Mouse (Mus musculus) kidney, embryonic 14.5 days (tissue): ENCODE results near the gene Herc2. TPM values are rescaled to one million over a fixed set of nuclear protein-coding genes. Genes with fewer than 3 reads are reported as not detected.

Experiments used
- ATAC-seq: fragments of 200-750 bp; cut with Nextera tagmentation; 2 replicates; pipeline ENCODE4 v1.8.0; 2017; ENCODE audit warnings: moderate number of reproducible peaks, mild to moderate bottlenecking, moderate TSS enrichment, moderate library complexity; ENCODE audit not compliant: low FRiP score, low TSS enrichment
- H3K27ac ChIP-seq: fragments of 300-500 bp; sonication (generic); 2 replicates; pipeline ENCODE4 v1.5.1; 2014; ENCODE audit warnings: low read depth, mild to moderate bottlenecking, low read length, moderate library complexity, mixed read lengths
- H3K27me3 ChIP-seq: fragments of 300-500 bp; sonication (generic); 2 replicates; pipeline ENCODE4 v1.6.1; 2014; ENCODE audit warnings: mild to moderate bottlenecking, low read length; ENCODE audit not compliant: control insufficient read depth, insufficient read depth
- H3K36me3 ChIP-seq: fragments of 300-500 bp; sonication (generic); 2 replicates; pipeline ENCODE4 v1.6.1; 2014; ENCODE audit warnings: low read length, mixed read lengths; ENCODE audit not compliant: control insufficient read depth, insufficient read depth
- H3K4me1 ChIP-seq: fragments of 300-500 bp; sonication (generic); 2 replicates; pipeline ENCODE4 v1.6.1; 2014; ENCODE audit warnings: low read length, mixed read lengths; ENCODE audit not compliant: control insufficient read depth, insufficient read depth
- H3K4me2 ChIP-seq: fragments of 300-500 bp; sonication (generic); replicated peaks from 2 replicates; pipeline ENCODE4 v1.6.1; 2014; ENCODE audit warnings: low read depth, mild to moderate bottlenecking, low read length
- H3K4me3 ChIP-seq: fragments of 300-500 bp; sonication (generic); 2 replicates; pipeline ENCODE4 v1.5.1; 2014; ENCODE audit warnings: mild to moderate bottlenecking, low read length
- H3K9ac ChIP-seq: fragments of 300-500 bp; sonication (generic); 2 replicates; pipeline ENCODE4 v1.6.1; 2014; ENCODE audit warnings: low read depth, mild to moderate bottlenecking, low read length, moderate library complexity
- H3K9me3 ChIP-seq: fragments of 300-500 bp; sonication (generic); 2 replicates; pipeline ENCODE4 v1.6.1; 2016; ENCODE audit warnings: low read length; ENCODE audit not compliant: control insufficient read depth
- WGBS: fragments of 180-500 bp; shearing (Covaris S2); extraction: QIAGEN DNeasy Blood & Tissue Kit; methylation state at CpG from one replicate; pipeline ENCODE4 v1.1.7; 2014; 5-methylcytosine and 5-hydroxymethylcytosine counted together
- polyA plus RNA-seq: library from polyadenylated mRNA; unstranded; fragments of >200 nt; fragmentation: Nextera tagmentation; extraction: Ambion mirVana; gene quantifications from 2 replicates; pipeline ENCODE4 v1.2.1, GENCODE M21; 2014

Gene Herc2
- polyA plus RNA-seq, 1 experiment from 2014 or later, result 27.9 TPM

DNA sequence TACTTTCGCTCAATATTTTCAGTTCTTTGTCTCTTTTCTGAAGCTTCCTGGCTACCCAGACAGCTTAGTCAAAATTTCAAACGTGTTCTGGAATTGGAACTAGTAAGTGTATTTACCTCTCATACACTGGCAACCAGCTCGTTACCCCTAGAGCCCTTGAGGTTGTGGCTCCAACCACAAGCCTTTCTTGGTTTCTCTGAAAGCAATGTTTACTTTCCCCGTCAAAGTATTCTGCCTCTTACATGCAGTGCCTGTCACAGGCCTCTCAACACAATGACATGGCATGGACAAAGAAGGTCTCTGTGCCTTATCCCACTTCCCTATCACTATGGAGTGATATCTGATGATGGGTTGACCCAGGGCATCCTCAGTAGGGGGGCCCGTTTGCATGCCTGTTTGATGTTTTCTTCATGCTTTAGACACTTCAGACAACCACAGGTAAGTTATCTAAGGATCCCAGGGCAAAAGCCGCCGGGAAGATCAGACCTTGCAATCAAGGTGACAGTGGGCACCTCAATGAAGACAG is 31.5 kb upstream of the Herc2 start:
- H3K9me3 ChIP-seq, result no peaks in the 10 kb centered on the region
- no peaks in the 10 kb centered on the region for H3K4me1 ChIP-seq
- H3K4me3 ChIP-seq, result peak overlapping the region; percentile 71
- H3K27me3 ChIP-seq, result no peaks in the 10 kb centered on the region
- H3K4me2 ChIP-seq, result peak overlapping the region; percentile 70
- peak overlapping the region; percentile 70; the same call in 1 of the 2 replicates for H3K9ac ChIP-seq
- H3K36me3 ChIP-seq, result no peaks in the 10 kb centered on the region
- no peak overlapping the region for H3K27ac ChIP-seq
- ATAC-seq, result peak; percentile 4; the same call in 1 of the 2 replicates
- WGBS, result 61% methylated on average over 7 of the region's 7 CpGs

DNA sequence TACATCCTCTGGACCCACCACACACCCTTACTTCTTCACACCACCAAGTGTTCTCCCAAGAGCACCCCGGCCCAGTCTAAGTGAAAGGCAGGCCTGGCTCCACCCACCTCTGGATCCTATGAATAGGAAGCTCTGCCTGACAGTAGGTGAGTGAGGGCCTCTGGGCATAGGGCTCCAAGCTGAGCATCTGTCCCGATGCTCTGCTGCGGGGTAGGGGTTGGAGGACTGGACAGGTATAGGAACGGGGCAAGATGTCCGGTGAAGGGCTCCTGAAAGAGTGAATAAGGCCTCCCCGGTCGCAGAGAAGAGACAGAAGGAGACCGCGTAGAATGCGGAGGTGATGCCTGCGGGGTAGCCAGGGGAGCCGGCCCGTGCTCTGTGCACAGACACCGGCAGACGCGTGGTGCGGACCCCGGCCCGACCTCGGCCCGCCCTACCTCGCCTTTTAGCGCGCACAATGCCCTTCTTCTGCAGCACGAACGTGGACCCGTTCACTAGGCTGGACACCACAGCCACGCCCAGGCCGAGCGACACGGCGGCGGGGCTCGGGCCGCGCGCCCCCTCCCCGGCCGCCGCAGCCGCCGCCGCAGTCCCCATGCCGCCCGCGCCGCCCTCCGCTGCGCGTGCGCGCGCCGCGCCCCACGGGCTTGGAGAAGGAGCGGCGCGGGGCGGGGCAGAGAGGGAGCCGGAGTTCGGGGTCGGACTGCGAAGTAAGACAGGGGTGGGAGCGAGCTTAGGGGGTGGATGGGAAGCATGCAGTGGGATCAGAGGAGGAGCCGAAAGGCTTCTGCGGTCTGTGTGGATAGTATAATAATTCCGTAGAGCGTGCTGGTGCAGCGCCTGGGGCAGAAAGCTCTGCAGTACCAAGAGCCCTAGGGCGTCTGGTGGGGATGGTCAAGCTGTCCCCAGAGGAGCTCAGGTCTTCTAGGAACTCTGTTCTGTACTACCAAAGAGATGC is 30.7 kb upstream of the Herc2 start:
- ATAC-seq, result peak; percentile 96
- Histone ChIP-seq H3K4me2 (peak overlapping the region; percentile 70), H3K27me3 (no peaks in the 10 kb centered on the region), H3K36me3 (no peaks in the 10 kb centered on the region), H3K4me1 (no peaks in the 10 kb centered on the region), H3K4me3 (peak overlapping the region; percentile 71), H3K9me3 (no peaks in the 10 kb centered on the region), H3K9ac (peak overlapping the region; percentile 70), H3K27ac (no peak overlapping the region)
- WGBS, result under 1% methylated on average over 56 of the region's 71 CpGs

DNA sequence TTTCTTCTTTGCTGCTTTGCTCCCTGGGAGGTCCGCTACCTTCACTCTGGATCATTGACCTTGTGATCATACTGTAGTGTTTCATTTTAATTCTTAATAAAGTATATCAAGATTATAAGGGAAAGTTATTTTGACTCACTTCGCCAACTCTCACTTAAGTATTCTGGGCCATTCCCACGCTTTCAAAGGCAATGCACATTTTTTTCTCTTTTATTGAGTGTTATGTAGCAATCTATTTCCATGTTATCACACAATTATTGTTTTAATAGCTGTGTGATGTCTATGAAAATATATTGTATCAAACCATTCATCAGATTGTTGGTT is 30.1 kb upstream of the Herc2 start, which contains the start of gene Nipa1:
Gene Nipa1 (minus strand): TSS at position 25 of the 324 bp plus-strand sequence.
- Histone ChIP-seq H3K36me3 (no peaks in the 10 kb centered on the region), H3K27me3 (no peaks in the 10 kb centered on the region), H3K4me1 (no peaks in the 10 kb centered on the region), H3K9me3 (no peaks in the 10 kb centered on the region), H3K4me2 (peak within 1 kb of the TSS; percentile 70), H3K9ac (peak within 1 kb of the TSS; percentile 70), H3K27ac (no peak within 1 kb of the TSS), H3K4me3 (peak within 1 kb of the TSS; percentile 71)
- WGBS, result 58% methylated on average over 3 of the region's 3 CpGs
- no peak for ATAC-seq

DNA sequence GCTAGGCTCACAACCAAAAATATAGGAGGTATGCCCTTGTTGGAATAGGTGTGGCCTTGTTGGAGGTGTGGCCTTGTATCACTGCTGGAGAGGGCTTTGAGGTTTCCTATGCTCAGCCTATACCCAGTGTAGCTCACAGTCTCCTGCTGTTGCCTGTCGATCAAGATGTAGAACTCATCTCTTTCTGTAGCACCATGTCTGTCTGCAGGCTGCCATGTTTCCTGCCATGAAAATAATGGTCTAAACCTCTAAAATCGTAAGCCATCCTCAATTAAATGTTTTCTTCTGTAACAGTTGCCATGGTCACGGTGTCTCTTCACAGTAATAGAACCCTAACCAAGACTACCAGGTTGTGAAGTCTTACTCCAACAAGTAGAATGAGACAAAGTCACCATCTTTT is 26.4 kb upstream of the Herc2 start:
- Histone ChIP-seq H3K36me3 (no peaks in the 10 kb centered on the region), H3K27me3 (no peaks in the 10 kb centered on the region), H3K4me1 (no peaks in the 10 kb centered on the region), H3K27ac (no peak overlapping the region), H3K4me3 (no peak overlapping the region), H3K4me2 (no peak overlapping the region), H3K9me3 (no peaks in the 10 kb centered on the region), H3K9ac (no peak overlapping the region)
- 91% methylated on average over 3 of the region's 3 CpGs for WGBS
- ATAC-seq, result no peak

DNA sequence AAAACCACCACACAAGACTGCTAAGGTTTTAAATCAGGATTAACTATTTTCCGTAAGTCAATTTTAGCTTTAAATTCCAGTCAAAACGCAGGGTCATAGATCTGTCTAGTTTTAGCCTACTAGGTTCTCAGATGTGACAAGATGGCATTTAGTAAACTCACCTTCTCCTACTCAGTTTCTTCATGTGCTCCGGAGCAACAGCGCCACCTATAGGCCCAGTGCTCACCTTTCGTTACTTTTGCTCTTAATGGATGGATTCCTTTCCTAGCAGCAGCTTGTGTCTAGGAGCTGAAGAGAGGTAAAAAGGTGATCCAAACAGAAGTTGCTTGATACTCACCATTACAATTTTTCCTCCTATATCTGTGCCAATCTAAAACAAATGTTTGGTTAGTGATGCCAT is 7.6 kb upstream of the Herc2 start:
- no peaks in the 10 kb centered on the region for H3K36me3 ChIP-seq
- H3K9me3 ChIP-seq, result no peaks in the 10 kb centered on the region
- peak; percentile 28; the same call in 1 of the 2 replicates for ATAC-seq
- H3K4me3 ChIP-seq, result no peak overlapping the region
- H3K27me3 ChIP-seq, result no peaks in the 10 kb centered on the region
- 18% methylated on average over 5 of the region's 5 CpGs for WGBS
- H3K4me1 ChIP-seq, result no peaks in the 10 kb centered on the region
- H3K4me2 ChIP-seq, result no peak overlapping the region
- no peak overlapping the region for H3K27ac ChIP-seq
- no peak overlapping the region for H3K9ac ChIP-seq

DNA sequence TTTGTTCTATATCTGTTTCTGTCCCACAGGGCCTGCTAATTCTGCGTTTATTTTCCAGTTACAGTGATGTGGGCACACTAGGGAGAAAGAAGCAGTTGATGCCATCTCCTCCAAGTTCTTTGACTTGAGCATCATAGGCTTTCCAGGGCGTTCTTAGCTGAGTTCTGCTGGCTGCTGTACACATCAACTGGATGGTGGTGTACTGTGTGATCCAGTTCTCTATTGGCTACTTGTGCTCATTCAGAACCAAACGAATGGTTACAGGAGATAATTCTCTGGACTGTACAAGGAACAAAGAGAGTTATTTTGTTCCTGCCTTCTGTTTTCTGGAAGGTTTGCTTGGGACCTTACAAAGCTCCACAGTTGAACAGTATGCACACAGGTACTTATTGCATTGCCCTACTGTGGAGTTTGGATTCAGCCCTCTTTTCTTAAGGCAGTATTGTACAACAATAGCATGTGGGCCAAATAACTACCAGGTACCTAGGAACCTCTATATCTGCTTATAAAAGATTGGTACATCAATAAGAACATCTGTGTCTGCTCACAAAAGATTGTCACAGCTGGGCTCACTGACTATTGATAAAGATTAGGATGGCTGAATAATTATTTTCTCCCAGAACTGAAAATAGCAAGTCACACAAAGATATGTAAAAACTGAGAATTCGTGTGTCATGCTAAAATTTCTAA is 6.3 kb upstream of the Herc2 start:
- H3K27me3 ChIP-seq, result no peaks in the 10 kb centered on the region

DNA sequence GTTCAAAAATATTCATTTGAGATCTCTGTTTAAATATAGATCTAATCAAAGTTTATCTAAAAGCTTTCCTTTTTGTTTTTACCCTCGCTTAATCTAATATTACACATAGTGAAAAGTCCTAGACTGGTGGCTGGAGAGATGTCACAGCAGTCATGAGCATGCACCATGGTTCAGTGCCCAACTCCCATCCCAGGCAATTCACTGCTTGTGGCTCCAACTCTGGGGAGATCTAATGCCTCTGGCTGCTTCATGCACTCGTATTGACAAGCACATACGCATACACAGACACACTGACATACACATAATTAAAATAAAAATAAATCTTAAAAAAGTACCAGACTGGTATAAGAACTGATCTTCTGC is 5.7 kb upstream of the Herc2 start:
- WGBS, result 82% methylated on average over 3 of the region's 3 CpGs
- Histone ChIP-seq H3K27ac (no peak overlapping the region), H3K4me2 (no peak overlapping the region), H3K36me3 (no peaks in the 10 kb centered on the region), H3K4me1 (no peaks in the 10 kb centered on the region), H3K27me3 (no peaks in the 10 kb centered on the region), H3K4me3 (no peak overlapping the region), H3K9me3 (no peaks in the 10 kb centered on the region), H3K9ac (no peak overlapping the region)
- ATAC-seq, result no peak

More for the DNA sequence above, 6.3 kb upstream of the Herc2 start:
- H3K36me3 ChIP-seq, result no peaks in the 10 kb centered on the region
- no peaks in the 10 kb centered on the region for H3K4me1 ChIP-seq
- H3K9ac ChIP-seq, result no peak overlapping the region
- no peak for ATAC-seq
- 62% methylated on average over 4 of the region's 4 CpGs for WGBS
- no peak overlapping the region for H3K4me2 ChIP-seq
- no peak overlapping the region for H3K4me3 ChIP-seq
- no peak overlapping the region for H3K27ac ChIP-seq
- no peaks in the 10 kb centered on the region for H3K9me3 ChIP-seq

DNA sequence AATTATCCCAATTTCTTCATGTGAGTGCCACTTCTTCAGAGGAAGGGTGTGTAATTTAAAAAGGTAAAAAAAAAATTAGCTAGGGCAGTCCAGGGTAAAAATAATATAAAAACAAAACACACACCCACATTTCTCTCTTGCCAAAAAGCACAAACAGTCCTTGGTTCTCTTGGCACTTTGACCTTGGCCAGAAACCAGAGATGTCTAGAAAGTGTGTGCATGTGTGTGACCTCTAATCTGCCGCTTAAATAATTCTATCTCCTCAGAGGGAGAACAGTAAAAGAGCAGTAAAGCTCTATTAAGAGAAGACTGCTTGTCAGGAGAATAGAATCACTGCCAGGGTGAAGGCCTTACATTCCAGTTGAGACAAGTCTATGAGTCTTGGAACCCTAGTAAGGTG is 2.8 kb upstream of the Herc2 start:
- no peaks in the 10 kb centered on the region for H3K27me3 ChIP-seq
- H3K27ac ChIP-seq, result no peak overlapping the region
- no peak overlapping the region for H3K4me2 ChIP-seq
- H3K4me3 ChIP-seq, result no peak overlapping the region
- H3K9ac ChIP-seq, result no peak overlapping the region
- ATAC-seq, result no peak
- no peaks in the 10 kb centered on the region for H3K36me3 ChIP-seq
- H3K9me3 ChIP-seq, result no peaks in the 10 kb centered on the region
- WGBS, result 74% methylated on average over 1 of the region's 1 CpGs
- H3K4me1 ChIP-seq, result peaks cover 9% of the 10 kb centered on the region

DNA sequence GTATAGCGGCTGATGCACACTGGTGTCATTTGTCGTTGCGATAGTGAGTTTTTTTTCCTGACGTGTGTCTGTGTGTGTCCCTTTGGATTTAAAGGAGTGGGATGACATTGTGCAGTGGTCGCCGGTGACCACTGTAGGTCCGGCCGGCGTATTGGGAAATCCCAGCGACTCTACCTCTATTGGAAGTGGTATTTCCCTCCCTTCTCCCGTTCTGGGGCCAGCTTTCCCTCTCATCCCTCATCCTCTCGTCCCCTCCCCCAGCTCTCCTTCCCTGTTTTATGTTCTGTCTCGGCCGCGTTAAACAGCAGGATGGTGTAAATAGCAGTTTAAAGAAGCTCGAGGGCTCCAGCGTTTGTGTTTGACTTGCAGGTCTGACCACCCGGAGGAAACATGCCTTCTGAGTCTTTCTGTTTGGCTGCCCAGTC is 503 bp downstream of the Herc2 start:
- Histone ChIP-seq H3K4me2 (peak overlapping the region; percentile 67), H3K4me1 (peaks cover 9% of the 10 kb centered on the region), H3K9me3 (no peaks in the 10 kb centered on the region), H3K9ac (peak overlapping the region; percentile 86), H3K36me3 (no peaks in the 10 kb centered on the region), H3K27ac (peak overlapping the region; percentile 80), H3K27me3 (no peaks in the 10 kb centered on the region), H3K4me3 (peak overlapping the region; percentile 81)
- under 1% methylated on average over 18 of the region's 18 CpGs for WGBS
- peak; percentile 58 for ATAC-seq
